Mouse (Mus musculus) embryo, embryonic 11.5 days (tissue): Measurements from ENCODE around the gene Arid3b.
A peak's percentile ranks its signal among the peaks of the same experiment; 100 is the strongest.

Source experiments
- DNase-seq: peaks from one replicate; pipeline ENCODE4 v3.0.0-alpha.2; 2012; ENCODE audit warnings: low read depth, low spot score

Arid3b gene

GRCm38 (mm10) chr9:57829812-57830557 lies 6.6 kb downstream of the Arid3b start:
- no peak for DNase-seq

- no peak for DNase-seq
Observed at GRCm38 (mm10) chr9:57823397-57823796, 13.2 kb downstream of the Arid3b start.

- DNase-seq: no peak
Observed at GRCm38 (mm10) chr9:57822812-57823211, 13.8 kb downstream of the Arid3b start.

- no peak for DNase-seq
Observed at GRCm38 (mm10) chr9:57820186-57821080, 16.2 kb downstream of the Arid3b start.

- no peak for DNase-seq
Observed at GRCm38 (mm10) chr9:57817220-57817667, 19.3 kb downstream of the Arid3b start.

- DNase-seq: no peak
Observed at GRCm38 (mm10) chr9:57814866-57815265, 21.7 kb downstream of the Arid3b start.

- DNase-seq: no peak
Observed at GRCm38 (mm10) chr9:57814014-57814413, 22.6 kb downstream of the Arid3b start.

GRCm38 (mm10) chr9:57811793-57812733 lies 24.5 kb downstream of the Arid3b start:
- DNase-seq: no peak

- DNase-seq: no peak
Observed at GRCm38 (mm10) chr9:57810691-57811090, 25.9 kb downstream of the Arid3b start.

GRCm38 (mm10) chr9:57808771-57809310 lies 27.8 kb downstream of the Arid3b start:
- no peak for DNase-seq

- DNase-seq: no peak
Observed at GRCm38 (mm10) chr9:57807174-57807651, 29.4 kb downstream of the Arid3b start.

- no peak for DNase-seq
Observed at GRCm38 (mm10) chr9:57806066-57806481, 30.5 kb downstream of the Arid3b start.

- no peak for DNase-seq
Observed at GRCm38 (mm10) chr9:57805087-57805737, 31.4 kb downstream of the Arid3b start.

GRCm38 (mm10) chr9:57803839-57804238 lies 32.8 kb downstream of the Arid3b start:
- no peak for DNase-seq

- DNase-seq: no peak
Observed at GRCm38 (mm10) chr9:57803047-57803446, 33.5 kb downstream of the Arid3b start.

GRCm38 (mm10) chr9:57800325-57800975 lies 36.1 kb downstream of the Arid3b start:
- no peak for DNase-seq

GRCm38 (mm10) chr9:57798725-57799253 lies 37.8 kb downstream of the Arid3b start:
- DNase-seq: peak; percentile 45

- no peak for DNase-seq
Observed at GRCm38 (mm10) chr9:57797456-57797855, 39.1 kb downstream of the Arid3b start.

- DNase-seq: no peak
Observed at GRCm38 (mm10) chr9:57789733-57790132, 46.9 kb downstream of the Arid3b start.

- no peak for DNase-seq
Observed at GRCm38 (mm10) chr9:57782656-57783055, 53.9 kb downstream of the Arid3b start.
